Mouse (Mus musculus): ENCODE data around the gene Rnf13.
A peak's percentile ranks its signal among the peaks of the same experiment; 100 is the strongest.
"Not testable (repeated sequence)": the region's sequence is repeated elsewhere in the genome, so short reads cannot be mapped to it uniquely, and the experiment has no call there.

Gene Rnf13

DNA sequence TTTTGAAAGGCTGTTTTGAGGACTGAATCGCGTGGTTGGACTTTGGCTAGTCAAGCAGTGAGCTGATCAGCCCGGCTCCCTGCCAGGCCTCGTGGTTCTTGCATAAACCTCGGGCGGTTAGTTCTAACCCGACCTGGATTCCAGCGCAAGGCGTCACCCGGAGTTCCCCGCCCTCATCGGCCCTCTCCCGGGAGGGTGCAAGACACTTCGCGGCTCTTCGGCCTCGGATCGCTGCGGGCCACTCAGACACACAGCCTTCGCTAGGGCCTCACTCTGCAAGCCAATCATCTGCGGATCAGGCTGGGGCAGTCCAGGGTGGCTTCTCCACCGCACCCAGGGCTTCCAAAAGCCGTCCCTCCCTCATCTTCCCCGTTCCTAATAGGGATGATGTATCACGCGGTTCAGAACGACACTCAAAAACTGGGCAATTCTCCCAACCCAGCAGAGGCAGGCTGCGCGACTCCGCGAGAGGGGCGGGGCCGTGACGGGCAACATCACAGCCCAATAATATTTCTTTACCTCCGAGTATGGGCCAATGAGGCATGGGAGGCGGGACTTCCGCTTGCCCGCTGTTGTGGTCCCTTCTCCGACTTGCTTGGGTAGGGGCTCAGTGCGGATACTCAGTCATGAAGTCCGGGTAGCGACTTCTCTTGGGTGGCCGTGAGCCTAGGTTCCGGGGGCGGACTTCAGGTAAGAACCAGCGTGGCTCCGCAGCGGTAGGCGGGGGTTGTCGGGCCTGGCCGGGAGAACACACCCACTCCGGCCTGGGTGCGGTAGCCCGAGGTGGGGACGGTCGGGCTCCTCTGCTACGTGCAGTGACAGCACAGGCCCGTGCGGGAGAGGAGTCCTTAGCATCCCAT lies at the start of gene Rnf13:
Gene Rnf13 (plus strand): TSS at position 552 of the 860 bp plus-strand sequence.
- DNase-seq, result peak; percentile 90 to 95

DNA sequence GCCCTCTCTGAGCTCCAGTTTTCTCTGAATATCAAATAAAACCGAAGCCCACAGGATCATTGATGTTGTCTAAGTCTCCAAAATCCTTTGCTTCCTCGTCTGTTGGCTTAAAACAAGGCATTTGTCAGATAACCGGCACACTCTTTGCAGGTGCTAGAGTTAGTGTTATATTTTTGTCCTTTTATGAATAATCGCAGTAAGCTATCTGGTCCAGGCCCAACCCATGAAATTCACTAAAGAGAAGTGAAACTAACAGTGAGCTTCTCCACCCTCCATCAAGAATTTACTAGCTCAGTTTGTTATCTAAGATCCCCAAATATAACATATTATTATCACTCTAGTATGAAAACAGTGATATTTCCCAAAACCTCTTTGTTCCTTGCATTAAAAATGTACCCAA lies 44.1 kb upstream of the Rnf13 start:
- DNase-seq, result no peak

DNA sequence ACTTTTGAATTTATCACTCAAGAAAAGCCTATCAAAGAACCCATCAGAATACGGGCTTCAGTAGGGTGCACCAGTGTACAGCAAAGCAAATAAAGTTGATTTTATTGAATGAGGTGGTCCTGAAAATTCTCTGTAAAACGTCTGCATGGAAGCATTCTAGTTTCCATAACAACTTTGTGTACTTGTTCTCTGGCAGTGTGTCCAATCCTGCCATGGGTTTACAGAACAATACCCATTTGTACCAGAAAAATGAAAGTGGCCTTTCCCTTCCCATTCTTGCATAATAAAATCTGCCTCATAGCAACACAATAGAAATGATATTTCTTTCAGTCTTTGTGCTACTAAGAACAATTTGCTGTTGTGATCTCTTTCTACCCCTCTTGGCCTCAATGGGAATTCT lies 43.1 kb upstream of the Rnf13 start, which contains the start of gene Ankub1:
Gene Ankub1 (minus strand): TSS at position 81 of the 400 bp plus-strand sequence.
- no peak for DNase-seq

DNA sequence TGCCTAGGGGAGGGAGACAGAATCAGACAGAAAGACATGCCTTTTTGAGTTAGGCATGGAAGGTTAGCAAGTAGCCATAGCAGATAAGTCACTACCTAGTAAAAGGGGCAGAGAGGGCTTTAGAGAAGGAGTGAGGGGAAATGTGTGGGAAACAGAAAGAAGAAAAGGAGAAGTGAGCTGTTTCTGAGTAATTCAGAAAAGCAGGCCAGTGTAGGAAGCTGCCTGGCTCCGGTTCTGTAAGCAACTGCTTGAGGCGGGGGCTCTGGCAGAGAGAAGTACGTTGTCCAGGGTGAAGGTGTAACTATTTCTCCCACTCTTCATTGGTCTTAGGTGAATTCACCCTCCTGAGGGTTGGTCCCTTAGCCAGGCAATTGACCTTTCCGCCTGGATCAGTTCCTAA lies 39.6 kb upstream of the Rnf13 start:
- DNase-seq, result no peak

DNA sequence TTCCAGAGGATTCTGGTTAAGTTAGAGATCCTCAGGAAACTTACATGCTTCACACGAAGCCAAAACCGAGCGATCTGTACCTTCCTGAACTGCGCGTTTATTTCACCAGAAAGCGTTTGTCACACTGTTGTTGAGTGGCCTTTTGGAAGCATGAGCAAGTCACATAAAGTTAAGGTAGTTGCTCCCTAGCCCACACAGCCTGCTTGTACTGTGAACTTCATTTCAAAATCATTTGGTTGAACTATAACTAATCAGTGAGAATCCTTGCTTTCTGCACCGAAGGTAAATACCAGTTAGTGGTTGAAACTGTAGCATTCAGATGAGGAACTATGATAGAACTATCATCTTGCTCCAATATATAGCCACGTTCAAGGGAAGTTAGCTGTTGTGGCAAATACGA lies 39.1 kb upstream of the Rnf13 start:
- no peak for DNase-seq

DNA sequence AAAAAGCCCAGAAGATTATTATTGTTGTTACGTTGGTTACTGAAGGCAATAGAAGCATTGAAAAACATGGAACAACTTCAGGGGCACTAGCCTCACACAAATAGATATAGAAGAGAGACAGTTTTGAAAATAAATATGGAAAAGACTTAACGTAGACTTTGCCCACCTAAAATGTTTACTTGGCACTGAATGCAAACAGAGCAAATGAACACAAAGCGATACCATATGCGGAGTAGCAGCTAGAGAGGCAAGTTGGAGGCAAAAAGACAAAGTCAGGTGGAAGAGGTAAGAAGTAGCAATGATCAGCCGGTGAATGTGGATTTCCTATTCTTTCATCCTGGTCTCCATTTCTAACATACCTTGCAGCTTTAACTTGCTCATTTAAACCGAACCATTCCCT lies 21.7 kb upstream of the Rnf13 start:
- no peak for DNase-seq

DNA sequence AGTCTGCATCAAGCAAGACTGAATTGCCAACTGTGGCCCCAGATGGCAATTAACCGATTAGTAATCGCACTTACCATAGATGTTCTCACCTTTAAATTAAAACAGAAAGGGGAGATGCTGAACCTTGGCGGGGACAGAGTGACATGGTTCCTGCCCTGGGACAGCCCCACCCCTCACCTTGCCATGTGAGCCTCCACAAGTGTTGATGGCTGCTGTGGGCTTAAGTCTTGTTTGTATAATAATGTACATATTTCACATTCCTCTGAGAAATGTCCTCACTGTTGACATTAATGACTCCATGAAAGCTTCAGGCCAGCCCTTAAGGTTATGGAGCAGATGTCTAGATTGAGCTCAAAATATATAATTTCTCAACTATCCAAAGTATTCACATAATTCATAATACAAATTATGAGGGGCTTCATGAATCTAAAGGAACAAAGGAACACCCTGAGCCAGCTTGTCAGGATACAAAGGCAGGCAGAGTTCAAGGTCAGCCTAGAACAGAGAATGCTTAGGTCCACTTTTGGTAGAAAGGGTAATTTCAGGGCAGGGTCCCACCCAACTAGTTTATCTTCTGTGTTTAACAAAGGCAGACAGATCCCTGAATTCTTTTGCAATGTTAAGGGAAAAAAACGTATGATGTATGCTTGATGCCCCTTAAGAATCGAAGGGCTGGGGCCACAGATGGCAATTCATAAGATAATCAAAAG lies 3.5 kb upstream of the Rnf13 start:
- DNase-seq, result no peak

DNA sequence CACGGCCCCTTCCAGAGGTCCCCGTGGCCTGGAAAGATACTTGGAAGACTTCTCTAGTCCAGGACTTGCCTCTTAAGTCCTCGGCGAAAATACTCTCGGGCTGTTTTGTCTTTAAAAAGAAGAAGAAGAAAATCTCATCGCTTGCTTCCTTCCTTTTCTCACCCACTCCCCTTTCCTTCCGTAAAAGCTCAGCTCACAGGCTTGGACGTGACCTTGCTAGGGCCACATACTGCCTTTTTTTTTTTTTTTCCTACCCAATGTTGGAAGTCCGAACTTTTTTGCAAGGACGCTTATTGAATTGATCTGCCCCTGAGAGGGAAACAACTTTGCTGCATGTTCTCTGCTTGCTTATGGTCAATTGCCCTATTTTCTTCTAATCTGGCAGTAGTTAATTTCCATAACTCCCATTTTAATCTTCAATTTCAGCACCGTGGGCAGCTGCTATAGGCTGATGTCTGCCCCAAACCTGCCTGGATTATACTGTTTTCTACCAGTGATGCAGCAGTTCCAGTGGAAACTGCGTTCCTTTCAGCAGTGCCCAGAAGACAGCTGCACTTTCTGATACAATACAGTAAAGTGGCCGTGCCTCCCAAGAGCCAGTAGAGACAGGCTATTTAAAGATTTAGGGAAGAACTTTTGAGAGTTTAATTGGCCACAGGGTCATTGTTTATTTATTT lies 695 bp downstream of the Rnf13 start:
- no peak for DNase-seq

DNA sequence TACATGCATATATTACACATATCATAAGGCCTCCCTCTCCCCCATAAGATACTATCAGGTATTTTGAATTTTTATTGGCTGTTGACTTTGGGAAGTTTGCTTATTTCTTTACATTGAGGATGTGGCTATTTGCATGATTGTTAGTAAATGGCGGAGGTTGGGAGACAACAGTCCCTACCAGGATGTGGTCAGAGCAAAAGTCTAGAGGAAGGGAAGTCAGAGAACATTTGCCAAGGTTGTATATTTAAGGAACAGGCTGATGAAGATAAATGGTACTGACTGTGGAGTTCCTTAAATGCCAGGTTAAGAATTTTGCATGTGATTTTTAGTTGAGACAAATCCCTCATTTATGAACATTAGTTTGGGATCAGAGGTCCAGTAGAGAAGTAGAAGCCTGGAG lies 4.0 kb downstream of the Rnf13 start:
- no peak for DNase-seq

DNA sequence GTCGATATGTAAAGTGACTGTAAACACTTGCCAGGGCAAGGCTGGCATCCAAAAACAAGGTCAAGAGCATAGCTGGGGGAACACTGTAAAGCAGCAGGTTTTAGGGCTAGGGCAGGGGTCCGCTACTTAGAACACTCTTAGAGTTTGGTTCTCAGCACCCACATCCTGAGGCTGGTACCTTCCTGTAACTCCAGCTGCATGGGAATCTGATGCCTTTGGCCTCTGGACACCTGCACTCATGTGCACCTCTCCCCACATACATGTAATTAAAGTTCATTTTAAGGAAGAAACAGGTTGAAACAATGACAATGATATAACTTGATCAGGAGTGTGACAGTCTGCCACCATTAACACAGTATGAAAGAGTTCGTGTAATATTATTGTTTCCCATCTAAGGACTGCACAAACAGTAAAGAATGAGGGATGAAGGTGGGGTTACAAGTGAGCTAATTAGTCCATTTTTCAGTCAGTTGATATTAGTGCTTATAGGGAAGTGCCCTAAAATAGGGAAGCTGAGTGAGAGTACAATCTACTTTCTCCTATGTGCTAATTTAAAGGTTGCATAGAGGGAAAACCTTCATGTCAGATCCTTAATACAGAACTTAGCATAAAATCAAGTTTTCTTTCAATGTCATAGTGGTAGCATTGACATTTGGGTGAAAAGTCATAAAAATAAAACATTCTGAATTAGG lies 12.9 kb downstream of the Rnf13 start:
- no peak for DNase-seq

DNA sequence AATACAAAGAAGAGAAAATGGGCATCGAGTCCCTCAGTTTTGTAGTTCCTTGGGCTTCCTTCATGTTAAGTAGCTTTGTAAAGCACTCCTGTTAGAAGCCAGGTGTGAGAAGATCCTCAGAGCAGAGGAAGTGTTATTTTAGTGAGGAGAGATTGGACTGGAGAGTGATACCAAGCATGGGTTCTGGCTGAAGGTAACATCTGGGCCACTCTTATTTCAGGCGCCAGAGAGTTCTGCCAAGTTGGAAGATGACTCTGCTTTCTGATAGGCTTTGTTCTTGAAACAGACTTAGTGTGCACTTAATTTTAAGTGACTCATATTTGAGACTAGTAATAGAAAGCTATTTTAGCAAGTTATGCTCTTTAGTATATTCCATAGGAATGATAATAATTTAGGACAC lies 41.1 kb downstream of the Rnf13 start:
- DNase-seq, result no peak

DNA sequence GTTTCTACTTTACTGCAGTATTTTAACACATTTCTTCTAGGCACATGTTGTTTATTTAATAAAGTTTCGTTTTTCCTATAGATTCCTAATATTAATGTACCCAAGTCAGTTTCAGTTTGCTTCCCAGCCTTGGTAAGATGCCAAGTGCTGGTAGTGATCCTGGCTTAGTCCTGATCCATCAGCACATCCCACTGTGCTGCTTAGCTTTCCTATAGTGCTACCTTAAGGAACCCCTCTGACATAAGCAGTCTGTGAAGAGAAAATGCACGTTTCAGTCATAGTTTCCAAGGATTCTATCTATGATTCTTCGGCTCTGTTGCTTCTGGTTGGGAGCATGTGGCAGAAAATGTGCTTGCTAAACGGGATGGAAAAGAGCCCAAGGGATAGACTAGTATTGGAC lies 52.6 kb downstream of the Rnf13 start:
- no peak for DNase-seq

DNA sequence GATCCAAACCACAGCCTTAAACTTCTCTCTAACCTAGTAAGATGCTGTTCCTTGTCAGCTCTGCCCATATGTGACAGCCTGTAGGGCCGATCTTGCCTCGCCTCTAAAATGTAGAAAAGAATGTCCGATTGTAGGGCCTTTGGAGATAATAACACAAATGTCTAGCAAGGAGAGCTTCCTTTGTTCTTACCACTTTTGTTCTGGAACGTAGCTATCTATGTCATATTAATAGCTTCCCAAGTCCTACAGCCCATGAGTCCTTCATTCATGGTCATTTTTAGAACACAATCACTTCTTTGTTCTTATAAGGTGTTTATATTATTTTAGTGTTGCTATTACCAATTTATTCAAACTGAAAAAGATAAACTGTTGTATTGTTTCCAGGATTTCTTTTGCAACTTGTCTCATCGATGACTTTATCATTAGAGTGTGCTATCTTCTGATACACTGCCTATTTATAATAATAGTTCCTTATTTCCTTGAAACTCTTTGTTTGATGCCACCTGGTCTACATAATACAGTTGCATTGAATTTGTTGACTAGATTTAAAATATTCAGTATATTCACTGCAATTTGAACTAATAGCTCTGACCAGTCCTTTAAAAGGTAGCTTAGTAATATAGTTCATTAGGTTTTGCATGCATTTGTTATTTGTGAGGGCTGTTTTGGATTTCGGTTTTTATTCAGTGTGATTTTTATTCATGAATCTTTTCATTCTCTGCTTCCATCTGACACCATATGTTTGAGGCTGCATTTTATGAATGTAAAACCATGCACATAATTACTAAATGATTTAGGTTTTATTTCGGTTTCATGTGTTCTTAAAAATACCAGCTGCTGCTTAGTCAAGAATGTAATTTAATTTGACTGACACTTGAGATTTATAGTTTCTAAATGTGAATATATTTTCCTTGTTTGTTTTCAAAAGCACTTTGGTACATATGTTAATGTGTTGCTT lies 53.4 kb downstream of the Rnf13 start:
- DNase-seq, result no peak

DNA sequence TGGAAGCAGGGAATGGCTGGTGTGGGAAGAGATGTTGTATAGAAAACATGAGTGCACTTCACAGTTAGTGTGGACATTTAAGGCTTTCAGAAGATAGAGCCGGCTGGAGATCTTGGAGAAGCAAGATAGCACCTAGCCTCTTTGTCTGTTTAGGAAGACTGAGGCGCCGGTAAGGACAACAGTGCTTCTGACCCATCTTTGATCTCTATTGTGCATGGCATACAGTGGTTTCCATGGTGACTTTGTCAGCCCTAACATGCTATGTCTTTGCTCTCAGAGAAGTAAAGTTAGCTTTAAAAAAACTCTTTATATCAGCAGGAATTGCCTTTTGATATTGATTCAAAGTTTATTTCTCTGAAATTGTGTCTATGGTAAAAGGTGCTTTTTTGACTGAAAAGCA lies 55.2 kb downstream of the Rnf13 start:
- no peak for DNase-seq

DNA sequence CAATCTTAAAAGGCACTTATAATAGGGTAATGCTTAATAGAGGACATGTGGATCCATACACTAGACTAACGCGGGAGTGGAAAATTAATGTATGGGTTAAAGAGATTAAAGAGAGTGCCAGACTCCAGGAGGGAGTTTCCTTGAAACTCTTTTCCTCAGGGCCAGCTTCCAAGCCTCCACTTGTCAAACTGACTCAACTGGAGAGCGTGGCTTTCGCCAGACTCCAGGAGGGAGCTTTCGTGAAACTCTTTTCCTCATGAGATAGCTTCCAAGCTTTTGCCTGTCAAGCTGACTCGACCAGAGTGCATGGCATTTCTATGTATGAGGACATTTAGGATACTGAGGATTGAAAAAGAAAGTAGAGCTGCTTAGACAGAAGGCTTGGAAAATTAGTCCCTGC lies 59.2 kb downstream of the Rnf13 start:
- not testable (repeated sequence) for DNase-seq

DNA sequence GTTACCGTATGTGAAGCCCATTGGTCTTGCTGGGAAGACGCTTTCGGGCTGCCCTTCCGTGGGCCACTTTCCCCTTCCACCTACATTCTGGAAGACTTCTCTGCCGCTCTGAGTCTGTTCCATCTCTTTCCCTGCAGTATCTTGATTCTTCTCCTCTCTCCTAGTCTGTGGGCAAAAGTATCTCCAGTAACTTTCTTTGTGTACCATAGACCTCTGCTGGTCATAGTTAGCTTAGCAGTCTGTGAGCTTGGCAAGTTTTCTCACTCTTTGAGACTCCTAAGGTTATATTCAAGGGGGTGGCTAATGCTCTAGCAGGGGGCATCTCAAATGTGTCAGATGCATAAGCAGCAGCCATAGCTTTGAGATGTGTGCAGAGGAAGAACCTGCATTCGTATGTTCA lies 79.6 kb downstream of the Rnf13 start:
- no peak for DNase-seq

DNA sequence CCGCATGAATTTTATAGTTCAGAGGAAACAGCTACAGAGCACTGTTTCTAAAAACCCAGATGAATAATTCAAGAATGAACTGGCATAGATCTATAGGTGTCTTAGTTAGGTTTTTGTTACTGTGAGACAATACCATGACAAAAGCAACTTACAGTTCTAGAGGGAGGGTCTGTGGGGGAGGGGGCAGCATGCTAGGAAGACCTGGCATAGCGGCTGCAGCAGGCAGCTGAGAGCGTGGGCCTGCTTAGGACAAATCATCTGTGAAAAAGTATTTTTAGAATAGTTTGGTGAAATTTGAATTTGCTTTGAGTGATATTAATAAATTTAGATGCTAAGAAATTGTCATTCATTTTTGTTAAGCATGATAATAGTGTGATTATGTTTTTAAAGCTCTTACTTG lies 90.0 kb downstream of the Rnf13 start:
- DNase-seq, result no peak

DNA sequence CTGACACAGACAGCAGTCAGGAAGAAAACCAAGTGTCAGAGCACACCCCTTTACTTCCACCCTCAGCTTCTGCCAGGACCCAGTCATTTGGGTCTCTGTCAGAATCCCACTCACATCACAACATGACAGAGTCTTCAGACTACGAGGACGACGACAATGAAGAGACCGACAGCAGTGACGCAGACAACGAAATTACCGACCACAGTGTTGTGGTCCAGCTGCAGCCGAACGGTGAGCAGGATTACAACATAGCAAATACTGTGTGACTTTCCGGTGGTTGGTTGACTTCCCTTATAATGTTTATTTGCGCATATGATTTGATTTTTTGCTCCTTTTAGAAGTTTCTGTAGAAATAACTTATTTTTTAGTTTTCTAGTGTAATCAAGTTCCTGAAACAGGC lies 97.7 kb downstream of the Rnf13 start:
- no peak for DNase-seq

DNA sequence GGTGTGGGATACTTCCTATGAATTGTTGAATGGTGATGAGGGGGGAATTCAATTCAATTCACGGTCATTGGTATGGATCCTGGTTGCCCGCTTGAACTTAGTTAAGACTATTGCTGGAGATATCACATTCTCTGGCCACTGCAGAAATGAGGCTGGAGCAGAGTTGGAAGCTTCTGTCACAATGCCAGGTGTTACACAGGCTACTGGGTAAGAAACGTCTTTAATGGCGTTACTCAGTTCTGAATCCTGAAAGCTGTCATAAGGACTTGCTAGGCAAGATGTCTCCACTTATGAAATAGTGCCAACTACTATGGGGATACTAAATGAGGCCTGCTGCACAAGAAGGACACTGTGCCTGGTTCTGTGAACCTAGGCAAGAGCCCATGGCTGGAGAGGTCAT lies 101.0 kb downstream of the Rnf13 start:
- no peak for DNase-seq

DNA sequence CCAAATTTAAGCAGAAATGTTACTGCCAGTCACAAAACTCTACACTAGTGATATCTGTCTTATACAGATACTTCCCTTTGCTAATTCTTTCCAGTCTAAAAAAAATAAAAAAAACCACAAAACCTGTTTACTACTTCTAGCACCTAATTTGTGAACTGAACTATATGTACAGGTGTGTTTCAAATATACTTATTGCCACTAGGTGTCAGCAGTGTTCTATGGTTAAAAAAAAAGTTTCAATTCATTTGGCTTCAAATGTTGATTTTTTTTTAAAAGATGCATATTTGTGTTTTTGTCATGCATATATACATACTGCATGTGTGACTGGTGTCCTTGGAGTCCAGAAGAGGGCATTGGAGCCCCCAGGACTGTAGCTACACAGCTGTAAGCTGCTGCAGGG lies 107.9 kb downstream of the Rnf13 start:
- DNase-seq, result no peak

DNA sequence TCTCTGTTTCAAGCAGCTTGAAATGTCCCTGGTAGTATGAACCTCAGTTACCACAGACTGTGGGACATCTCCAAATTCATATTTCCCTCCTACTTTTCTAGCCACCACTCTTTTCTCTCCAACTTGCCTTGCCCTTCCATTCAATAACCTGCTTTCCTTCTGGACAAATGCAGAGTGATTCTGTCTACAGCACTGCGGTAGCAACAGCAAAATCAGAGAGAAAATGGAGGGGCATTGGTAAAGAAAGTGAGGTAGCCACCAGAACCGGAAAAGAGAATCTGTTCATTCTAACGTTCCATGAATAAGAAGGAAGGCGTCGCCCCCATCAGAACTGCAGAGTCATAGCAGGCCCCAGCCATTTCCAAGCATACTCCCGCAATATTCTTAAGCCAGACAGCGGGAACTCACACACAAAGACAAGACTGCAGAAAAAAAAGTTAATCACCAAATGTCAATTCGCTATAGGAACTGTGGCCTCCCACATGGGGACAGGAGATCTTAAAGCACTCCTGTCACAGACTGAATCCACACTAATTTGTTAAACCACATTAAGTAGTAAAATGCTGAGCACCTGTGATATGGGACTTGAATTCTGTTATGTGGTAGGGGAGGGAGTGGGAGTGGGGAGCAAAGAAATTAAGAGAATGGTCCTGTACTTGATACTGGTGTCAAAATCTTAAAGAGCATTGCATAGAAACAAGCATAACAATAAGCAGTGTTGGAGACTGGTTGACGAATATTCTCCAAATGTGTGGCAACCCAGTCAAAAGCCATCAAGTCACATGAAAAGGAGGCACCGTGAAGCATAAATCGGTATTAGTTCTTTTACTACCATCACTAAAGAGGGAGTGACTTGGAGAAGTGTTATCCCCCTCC lies 110.2 kb downstream of the Rnf13 start:
- DNase-seq, result no peak

Measured in spleen, adult 18-20 months (tissue).